ENCODE assay signal across 27 mouse cellular contexts in the genomic region with DNA sequence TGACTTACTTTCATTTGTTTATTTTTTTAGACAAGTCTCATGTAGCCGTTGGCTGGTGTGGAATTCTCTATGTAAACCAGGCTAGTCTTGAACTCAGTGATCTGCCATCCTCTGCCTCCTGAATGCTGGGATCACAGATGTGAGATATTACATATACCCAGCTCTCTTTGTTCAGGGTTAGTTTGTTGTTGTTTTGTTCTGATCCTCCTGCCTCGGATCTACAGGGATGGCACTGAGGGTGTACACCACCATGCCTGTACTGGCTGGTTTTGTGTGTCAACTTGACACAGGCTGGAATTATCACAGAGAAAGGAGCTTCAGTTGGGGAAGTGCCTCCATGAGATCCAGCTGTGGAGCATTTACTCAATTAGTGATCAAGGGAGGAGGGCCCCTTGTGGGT. TPM values are rescaled to one million over a fixed set of nuclear protein-coding genes. Genes with fewer than 3 reads are reported as not detected.
"Had no signal": no experiment of that assay in that cellular context is flagged by ENCODE, and none has a peak within 500 bp of the region (broad histone marks: within the 10 kb centered on the region; RNA-seq: fewer than 3 reads in every experiment).

No protein-coding gene starts in this region.

- H3K4me3 ChIP-seq: kidney, embryonic 15.5 days; limb, embryonic 10.5 days; limb, embryonic 13.5 days; liver, embryonic 12.5 days; liver, embryonic 15.5 days; lung, embryonic 15.5 days; megakaryocyte, embryonic 14.5 days; midbrain, embryonic 10.5 days; midbrain, embryonic 13.5 days; myocyte had no signal

- H3K4me1 ChIP-seq: kidney, embryonic 15.5 days; limb, embryonic 10.5 days; midbrain, embryonic 10.5 days had no signal

- ATAC-seq: liver, embryonic 12.5 days; midbrain, embryonic 13.5 days; midbrain, embryonic 16.5 days had no signal

- DNase-seq: kidney, adult 11 months; kidney, adult 8-10 months; kidney, postnatal 10 days; kidney, postnatal 36 days; liver; lung, adult 18-20 months; lung, postnatal 10 days; lung, postnatal 36 days; right cerebral cortex, postnatal 14 days; right cerebral cortex, postnatal 4 days; thymus, adult 2 months; thymus, postnatal 14 days; thymus, postnatal 4 days had no signal

- H3K9me3 ChIP-seq: kidney, embryonic 15.5 days; limb, embryonic 10.5 days; limb, embryonic 13.5 days; liver, embryonic 12.5 days; liver, embryonic 15.5 days; lung, embryonic 15.5 days; megakaryocyte, embryonic 14.5 days; midbrain, embryonic 10.5 days; midbrain, embryonic 13.5 days had no signal

- H3K27ac ChIP-seq: kidney, embryonic 15.5 days; limb, embryonic 10.5 days; limb, embryonic 13.5 days; liver, embryonic 12.5 days; liver, embryonic 15.5 days; lung, embryonic 15.5 days; midbrain, embryonic 10.5 days; midbrain, embryonic 13.5 days had no signal

- H3K9ac ChIP-seq: kidney, embryonic 15.5 days; limb, embryonic 13.5 days; liver, embryonic 12.5 days; liver, embryonic 15.5 days; lung, embryonic 15.5 days; midbrain, embryonic 13.5 days had no signal

- H3K27me3 ChIP-seq: kidney, embryonic 15.5 days; limb, embryonic 13.5 days; liver, embryonic 12.5 days; liver, embryonic 15.5 days; lung, embryonic 15.5 days; megakaryocyte, embryonic 14.5 days; midbrain, embryonic 13.5 days had no signal

- H3K4me2 ChIP-seq: kidney, embryonic 15.5 days; limb, embryonic 13.5 days; liver, embryonic 12.5 days; liver, embryonic 15.5 days; lung, embryonic 15.5 days; midbrain, embryonic 13.5 days had no signal

RNA-seq across cellular contexts. Expression of a gene that starts 59.7 kb away (rescaled TPM):
- total RNA-seq: layer of hippocampus, postnatal 25 days; left cerebral cortex, adult 8-10 months; left cerebral cortex, postnatal 14 days had no signal
- polyA plus RNA-seq: thymus, adult 2 months had no signal
